12 mouse cellular contexts compared by ENCODE assay signal in genomic region chr2:152725178-152725750, GRCm38 (mm10). TPM values are rescaled to one million over a fixed set of nuclear protein-coding genes. Genes with fewer than 3 reads are reported as not detected.
DNase-seq lines count a peak whose midpoint lies in the region; ATAC-seq and TF ChIP-seq lines count a peak whose summit lies in the region.
"Had no signal": no experiment of that assay in that cellular context is flagged by ENCODE, and none has a peak within 500 bp of the region (broad histone marks: within the 10 kb centered on the region; RNA-seq: fewer than 3 reads in every experiment).

No protein-coding gene starts in this region.

- TF ChIP-seq POLR2A in cerebellum, adult 2 months (IDR thresholded peaks at IDR 0.05; ENCODE audit: borderline replicate concordance, insufficient read depth, low read length) = no peak

- no peak overlapping the region for H3K4me2 ChIP-seq in forebrain, embryonic 15.5 days (replicated peaks)
- H3K4me2 ChIP-seq in intestine, embryonic 15.5 days (replicated peaks) = peak overlapping the region; percentile 27; the same call in 1 of the 2 replicates
- H3K4me2 ChIP-seq in intestine, embryonic 16.5 days (ENCODE audit: low read depth, low read length) = no peak overlapping the region
- no peak overlapping the region for H3K4me2 ChIP-seq in midbrain, embryonic 11.5 days
- H3K4me2 ChIP-seq in midbrain, embryonic 14.5 days (ENCODE audit: low read length) = no peak overlapping the region
- H3K4me2 ChIP-seq: embryonic facial prominence, embryonic 15.5 days; liver, embryonic 11.5 days had no signal

- ATAC-seq in forebrain, embryonic 15.5 days (replicated peaks) = no peak
- no peak for ATAC-seq in intestine, embryonic 15.5 days
- ATAC-seq in intestine, embryonic 16.5 days = no peak
- ATAC-seq in midbrain, embryonic 11.5 days (ENCODE audit: low FRiP score) = no peak
- ATAC-seq in midbrain, embryonic 14.5 days (ENCODE audit: low FRiP score, low TSS enrichment) = no peak

- H3K27me3 ChIP-seq in forebrain, embryonic 10.5 days (ENCODE audit: poor library complexity, severe bottlenecking) = peaks cover 40% of the 10 kb centered on the region
- H3K27me3 ChIP-seq in forebrain, embryonic 15.5 days = no peaks in the 10 kb centered on the region
- no peaks in the 10 kb centered on the region for H3K27me3 ChIP-seq in intestine, embryonic 15.5 days (replicated peaks)
- no peaks in the 10 kb centered on the region for H3K27me3 ChIP-seq in intestine, embryonic 16.5 days (replicated peaks; ENCODE audit: control insufficient read depth, insufficient read depth, low read length)
- H3K27me3 ChIP-seq in midbrain, embryonic 11.5 days (ENCODE audit: control insufficient read depth, insufficient read depth, low read length) = no peaks in the 10 kb centered on the region
- H3K27me3 ChIP-seq in midbrain, embryonic 14.5 days (ENCODE audit: control insufficient read depth, insufficient read depth, low read length) = no peaks in the 10 kb centered on the region
- H3K27me3 ChIP-seq in cerebellum, adult 2 months (ENCODE audit: control insufficient read depth, insufficient read depth, low read length) = 0 out of 2 replicates have a peak, but pooled peaks cover 1% of the 10 kb centered on the region
- H3K27me3 ChIP-seq: embryonic facial prominence, embryonic 15.5 days had no signal

- no peak for TF ChIP-seq CTCF in cerebellum, adult 2 months (IDR thresholded peaks at IDR 0.05; ENCODE audit: borderline replicate concordance, insufficient read depth, low read depth, low read length)

- H3K27ac ChIP-seq in forebrain, embryonic 10.5 days = peak overlapping the region; percentile 17
- no peak overlapping the region for H3K27ac ChIP-seq in forebrain, embryonic 15.5 days (replicated peaks)
- H3K27ac ChIP-seq in intestine, embryonic 15.5 days = 0 out of 2 replicates have a peak overlapping the region, but pooled peaks have one; percentile 34
- H3K27ac ChIP-seq in intestine, embryonic 16.5 days (ENCODE audit: low read length) = no peak overlapping the region
- H3K27ac ChIP-seq in midbrain, embryonic 11.5 days (ENCODE audit: low read depth, low read length) = no peak overlapping the region
- no peak overlapping the region for H3K27ac ChIP-seq in midbrain, embryonic 14.5 days (replicated peaks; ENCODE audit: low read depth, low read length)
- no peak overlapping the region for H3K27ac ChIP-seq in cerebellum, adult 2 months (ENCODE audit: insufficient read depth, low read length)

- H3K4me1 ChIP-seq in forebrain, embryonic 10.5 days = peaks cover 59% of the 10 kb centered on the region
- peaks cover 10% of the 10 kb centered on the region for H3K4me1 ChIP-seq in forebrain, embryonic 15.5 days
- H3K4me1 ChIP-seq in intestine, embryonic 15.5 days (replicated peaks) = peaks cover 54% of the 10 kb centered on the region
- H3K4me1 ChIP-seq in intestine, embryonic 16.5 days (ENCODE audit: control insufficient read depth, insufficient read depth, low read length) = peaks cover 53% of the 10 kb centered on the region
- H3K4me1 ChIP-seq in midbrain, embryonic 11.5 days (ENCODE audit: control insufficient read depth, insufficient read depth, low read length) = peaks cover 23% of the 10 kb centered on the region
- H3K4me1 ChIP-seq in midbrain, embryonic 14.5 days (ENCODE audit: control insufficient read depth, insufficient read depth, low read length) = peaks cover 8% of the 10 kb centered on the region
- H3K4me1 ChIP-seq in cerebellum, adult 2 months (ENCODE audit: control insufficient read depth, insufficient read depth, low read length) = peaks cover 6% of the 10 kb centered on the region; the same call in 1 of the 2 replicates

- DNase-seq in forebrain, embryonic 10.5 days (ENCODE audit: extremely low spot score, low spot score) = no peak
- no peak for DNase-seq in midbrain, embryonic 11.5 days (ENCODE audit: low spot score, missing footprints)
- DNase-seq in midbrain, embryonic 14.5 days = no peak
- DNase-seq in cerebellum, postnatal 4 days (ENCODE audit: low spot score in 2 of 2) = no peak
- DNase-seq in cerebellum, adult 2 months = no peak
- DNase-seq: adrenal gland, postnatal 14 days; kidney, adult 9 months had no signal

- H3K9me3 ChIP-seq in forebrain, embryonic 10.5 days = no peaks in the 10 kb centered on the region
- no peaks in the 10 kb centered on the region for H3K9me3 ChIP-seq in forebrain, embryonic 15.5 days
- no peaks in the 10 kb centered on the region for H3K9me3 ChIP-seq in intestine, embryonic 15.5 days
- H3K9me3 ChIP-seq in intestine, embryonic 16.5 days (ENCODE audit: control insufficient read depth, low read length) = no peaks in the 10 kb centered on the region
- no peaks in the 10 kb centered on the region for H3K9me3 ChIP-seq in midbrain, embryonic 11.5 days (ENCODE audit: control insufficient read depth, low read length)
- no peaks in the 10 kb centered on the region for H3K9me3 ChIP-seq in midbrain, embryonic 14.5 days (ENCODE audit: control insufficient read depth, low read length)
- H3K9me3 ChIP-seq: embryonic facial prominence, embryonic 15.5 days had no signal

- H3K9ac ChIP-seq in forebrain, embryonic 15.5 days (replicated peaks) = no peak overlapping the region
- no peak overlapping the region for H3K9ac ChIP-seq in intestine, embryonic 15.5 days
- no peak overlapping the region for H3K9ac ChIP-seq in intestine, embryonic 16.5 days (ENCODE audit: low read depth, low read length)
- H3K9ac ChIP-seq in midbrain, embryonic 11.5 days (ENCODE audit: low read length) = 0 out of 2 replicates have a peak overlapping the region, but pooled peaks have one; percentile 4
- no peak overlapping the region for H3K9ac ChIP-seq in midbrain, embryonic 14.5 days (replicated peaks; ENCODE audit: low read length)
- H3K9ac ChIP-seq: embryonic facial prominence, embryonic 15.5 days had no signal

- no peaks in the 10 kb centered on the region for H3K36me3 ChIP-seq in forebrain, embryonic 10.5 days (replicated peaks)
- no peaks in the 10 kb centered on the region for H3K36me3 ChIP-seq in forebrain, embryonic 15.5 days
- H3K36me3 ChIP-seq in intestine, embryonic 15.5 days = no peaks in the 10 kb centered on the region
- H3K36me3 ChIP-seq in intestine, embryonic 16.5 days (ENCODE audit: control insufficient read depth, insufficient read depth, low read length) = no peaks in the 10 kb centered on the region
- no peaks in the 10 kb centered on the region for H3K36me3 ChIP-seq in midbrain, embryonic 11.5 days (ENCODE audit: control insufficient read depth, insufficient read depth, low read length)
- no peaks in the 10 kb centered on the region for H3K36me3 ChIP-seq in midbrain, embryonic 14.5 days (ENCODE audit: control insufficient read depth, insufficient read depth, low read length)
- H3K36me3 ChIP-seq: embryonic facial prominence, embryonic 15.5 days had no signal

- WGBS in forebrain, embryonic 10.5 days = 76% methylated on average over 15 of the region's 15 CpGs
- WGBS in forebrain, embryonic 15.5 days = 69% methylated on average over 15 of the region's 15 CpGs
- 48% methylated on average over 15 of the region's 15 CpGs for WGBS in intestine, embryonic 15.5 days
- 57% methylated on average over 15 of the region's 15 CpGs for WGBS in intestine, embryonic 16.5 days
- WGBS in midbrain, embryonic 11.5 days = 70% methylated on average over 15 of the region's 15 CpGs
- 66% methylated on average over 15 of the region's 15 CpGs for WGBS in midbrain, embryonic 14.5 days
- 82% methylated on average over 15 of the region's 15 CpGs for WGBS in cerebellum, adult 2 months

- H3K4me3 ChIP-seq in forebrain, embryonic 10.5 days = no peak overlapping the region
- no peak overlapping the region for H3K4me3 ChIP-seq in forebrain, embryonic 15.5 days
- no peak overlapping the region for H3K4me3 ChIP-seq in intestine, embryonic 15.5 days (replicated peaks)
- H3K4me3 ChIP-seq in intestine, embryonic 16.5 days (ENCODE audit: low read length) = no peak overlapping the region
- no peak overlapping the region for H3K4me3 ChIP-seq in midbrain, embryonic 11.5 days (ENCODE audit: low read depth, low read length)
- H3K4me3 ChIP-seq in midbrain, embryonic 14.5 days (replicated peaks; ENCODE audit: low read depth, low read length) = no peak overlapping the region
- H3K4me3 ChIP-seq in cerebellum, adult 2 months (replicated peaks; ENCODE audit: insufficient read depth, low read depth, low read length) = no peak overlapping the region
- H3K4me3 ChIP-seq: embryonic facial prominence, embryonic 15.5 days had no signal

RNA-seq across cellular contexts. Expression of gene Id1, which starts 10.8 kb away (rescaled TPM):
- 57.5 and 61.1 TPM in 2 replicates for polyA plus RNA-seq in forebrain, embryonic 10.5 days (2016; fragmentation: Nextera tagmentation; extraction: Ambion mirVana)
- polyA plus RNA-seq in forebrain, embryonic 15.5 days (2015; fragmentation: Nextera tagmentation; extraction: Ambion mirVana) = 26.3 and 32.0 TPM in 2 replicates
- 102 and 116 TPM in 2 replicates for polyA plus RNA-seq in intestine, embryonic 15.5 days (2015; fragmentation: Nextera tagmentation; extraction: Ambion mirVana)
- 96.1 and 107 TPM in 2 replicates for polyA plus RNA-seq in intestine, embryonic 16.5 days (2015; fragmentation: Nextera tagmentation; extraction: Ambion mirVana)
- 66.0 and 70.7 TPM in 2 replicates for polyA plus RNA-seq in midbrain, embryonic 11.5 days (2014; fragmentation: Nextera tagmentation; extraction: Ambion mirVana)
- 33.5 and 38.8 TPM in 2 replicates for polyA plus RNA-seq in midbrain, embryonic 14.5 days (2014; fragmentation: Nextera tagmentation; extraction: Ambion mirVana)
- polyA plus RNA-seq in cerebellum, adult 2 months (2012; rRNA removed) = 63.8 and 68.7 TPM in 2 replicates

RNA-seq across cellular contexts. Expression of gene Cox4i2, which starts 28.7 kb away (rescaled TPM):
- 3.0 and 4.2 TPM in 2 replicates for polyA plus RNA-seq in forebrain, embryonic 10.5 days (2016; fragmentation: Nextera tagmentation; extraction: Ambion mirVana)
- polyA plus RNA-seq in forebrain, embryonic 15.5 days (2015; fragmentation: Nextera tagmentation; extraction: Ambion mirVana) = 4.3 and 4.4 TPM in 2 replicates
- 12.2 and 14.2 TPM in 2 replicates for polyA plus RNA-seq in intestine, embryonic 15.5 days (2015; fragmentation: Nextera tagmentation; extraction: Ambion mirVana)
- polyA plus RNA-seq in intestine, embryonic 16.5 days (2015; fragmentation: Nextera tagmentation; extraction: Ambion mirVana) = 14.8 and 15.3 TPM in 2 replicates
- 2.8 and 3.7 TPM in 2 replicates for polyA plus RNA-seq in midbrain, embryonic 11.5 days (2014; fragmentation: Nextera tagmentation; extraction: Ambion mirVana)
- 5.4 and 5.6 TPM in 2 replicates for polyA plus RNA-seq in midbrain, embryonic 14.5 days (2014; fragmentation: Nextera tagmentation; extraction: Ambion mirVana)
- polyA plus RNA-seq in cerebellum, adult 2 months (2012; rRNA removed) = 9.2 and 9.7 TPM in 2 replicates

RNA-seq across cellular contexts. Expression of gene Mcts2, which starts 38.4 kb away (rescaled TPM):
- polyA plus RNA-seq in forebrain, embryonic 10.5 days (2016; fragmentation: Nextera tagmentation; extraction: Ambion mirVana) = 39.1 and 40.3 TPM in 2 replicates
- 33.6 and 34.4 TPM in 2 replicates for polyA plus RNA-seq in forebrain, embryonic 15.5 days (2015; fragmentation: Nextera tagmentation; extraction: Ambion mirVana)
- 26.3 and 26.8 TPM in 2 replicates for polyA plus RNA-seq in intestine, embryonic 15.5 days (2015; fragmentation: Nextera tagmentation; extraction: Ambion mirVana)
- polyA plus RNA-seq in intestine, embryonic 16.5 days (2015; fragmentation: Nextera tagmentation; extraction: Ambion mirVana) = 18.9 and 25.1 TPM in 2 replicates
- polyA plus RNA-seq in midbrain, embryonic 11.5 days (2014; fragmentation: Nextera tagmentation; extraction: Ambion mirVana) = 43.4 and 48.6 TPM in 2 replicates
- 39.9 and 41.4 TPM in 2 replicates for polyA plus RNA-seq in midbrain, embryonic 14.5 days (2014; fragmentation: Nextera tagmentation; extraction: Ambion mirVana)
- polyA plus RNA-seq in cerebellum, adult 2 months (2012; rRNA removed) = 19.2 and 19.9 TPM in 2 replicates

RNA-seq across cellular contexts. Expression of gene H13, which starts 56.0 kb away (rescaled TPM):
- 90.7 and 93.2 TPM in 2 replicates for polyA plus RNA-seq in forebrain, embryonic 10.5 days (2016; fragmentation: Nextera tagmentation; extraction: Ambion mirVana)
- polyA plus RNA-seq in forebrain, embryonic 15.5 days (2015; fragmentation: Nextera tagmentation; extraction: Ambion mirVana) = 159 and 164 TPM in 2 replicates
- polyA plus RNA-seq in intestine, embryonic 15.5 days (2015; fragmentation: Nextera tagmentation; extraction: Ambion mirVana) = 115 and 120 TPM in 2 replicates
- polyA plus RNA-seq in intestine, embryonic 16.5 days (2015; fragmentation: Nextera tagmentation; extraction: Ambion mirVana) = 116 and 119 TPM in 2 replicates
- 117 and 119 TPM in 2 replicates for polyA plus RNA-seq in midbrain, embryonic 11.5 days (2014; fragmentation: Nextera tagmentation; extraction: Ambion mirVana)
- polyA plus RNA-seq in midbrain, embryonic 14.5 days (2014; fragmentation: Nextera tagmentation; extraction: Ambion mirVana) = 177 and 184 TPM in 2 replicates
- 80.5 and 83.5 TPM in 2 replicates for polyA plus RNA-seq in cerebellum, adult 2 months (2012; rRNA removed)

Comparison
In these comparisons a context has a peak if more than half of its experiments do, and no peak if none do; other contexts are left out.
1. H3K27ac ChIP-seq: peak in forebrain, embryonic 10.5 days (single experiment) and intestine, embryonic 15.5 days (single experiment); none in forebrain, embryonic 15.5 days (single experiment), intestine, embryonic 16.5 days (single experiment), midbrain, embryonic 11.5 days (single experiment), midbrain, embryonic 14.5 days (single experiment) and cerebellum, adult 2 months (single experiment).